Mouse (Mus musculus) right cerebral cortex, postnatal 4 days (tissue): ENCODE data around the gene Vgf.

Source experiments
- DNase-seq: peaks from one replicate; pipeline ENCODE4 v3.0.0-alpha.2; 2022

The Vgf gene

GRCm38 (mm10) chr5:137073141-137073540 lies 46.9 kb downstream of the Vgf start:
- DNase-seq, result no peak

GRCm38 (mm10) chr5:137074191-137074651 lies 48.0 kb downstream of the Vgf start:
- no peak for DNase-seq

GRCm38 (mm10) chr5:137075726-137076125 lies 49.5 kb downstream of the Vgf start:
- no peak for DNase-seq

GRCm38 (mm10) chr5:137076191-137076930 lies 50.2 kb downstream of the Vgf start:
- DNase-seq, result no peak

GRCm38 (mm10) chr5:137077187-137077586 lies 51.0 kb downstream of the Vgf start:
- DNase-seq, result no peak

- DNase-seq, result no peak
Observed at GRCm38 (mm10) chr5:137078041-137078440, 51.8 kb downstream of the Vgf start.

- no peak for DNase-seq
Observed at GRCm38 (mm10) chr5:137078616-137079015, 52.4 kb downstream of the Vgf start.

GRCm38 (mm10) chr5:137079849-137080248 lies 53.7 kb downstream of the Vgf start:
- no peak for DNase-seq
